Mouse (Mus musculus) erythroblast, adult 5-6 weeks (primary cell): ENCODE measurements around the gene Cep290. TPM values are rescaled to one million over a fixed set of nuclear protein-coding genes. Genes with fewer than 3 reads are reported as not detected.
A peak's percentile ranks its signal among the peaks of the same experiment; 100 is the strongest.
"Not testable (repeated sequence)": the region's sequence is repeated elsewhere in the genome, so short reads cannot be mapped to it uniquely, and the experiment has no call there.

Experiments
- ATAC-seq: replicated peaks from 2 replicates; pipeline ENCODE4 v1.8.0; 2016; ENCODE audit warnings: moderate number of reproducible peaks, mild to moderate bottlenecking, moderate TSS enrichment, inconsistent platforms; ENCODE audit not compliant: poor library complexity, low FRiP score, severe bottlenecking
- total RNA-seq, 2 experiments: library from RNA; stranded (forward) in 1 of 2; stranded (reverse) in 1 of 2; fragments of 150-400 nt in 1 of 2; fragments of 200-764, 138-1000 nt in 1 of 2; gene quantifications; 2 replicates each; pipeline versions ENCODE4 v1.2.3 to v1.2.4; 2015 to 2017; ENCODE audit warnings: low replicate concordance in 2 of 2

Cep290 gene
- total RNA-seq (2015; ENCODE audit: low replicate concordance) (8.8 and 15.5 TPM in 2 replicates), total RNA-seq (2017; ENCODE audit: low replicate concordance) (22.6 and 63.6 TPM in 2 replicates)

DNA sequence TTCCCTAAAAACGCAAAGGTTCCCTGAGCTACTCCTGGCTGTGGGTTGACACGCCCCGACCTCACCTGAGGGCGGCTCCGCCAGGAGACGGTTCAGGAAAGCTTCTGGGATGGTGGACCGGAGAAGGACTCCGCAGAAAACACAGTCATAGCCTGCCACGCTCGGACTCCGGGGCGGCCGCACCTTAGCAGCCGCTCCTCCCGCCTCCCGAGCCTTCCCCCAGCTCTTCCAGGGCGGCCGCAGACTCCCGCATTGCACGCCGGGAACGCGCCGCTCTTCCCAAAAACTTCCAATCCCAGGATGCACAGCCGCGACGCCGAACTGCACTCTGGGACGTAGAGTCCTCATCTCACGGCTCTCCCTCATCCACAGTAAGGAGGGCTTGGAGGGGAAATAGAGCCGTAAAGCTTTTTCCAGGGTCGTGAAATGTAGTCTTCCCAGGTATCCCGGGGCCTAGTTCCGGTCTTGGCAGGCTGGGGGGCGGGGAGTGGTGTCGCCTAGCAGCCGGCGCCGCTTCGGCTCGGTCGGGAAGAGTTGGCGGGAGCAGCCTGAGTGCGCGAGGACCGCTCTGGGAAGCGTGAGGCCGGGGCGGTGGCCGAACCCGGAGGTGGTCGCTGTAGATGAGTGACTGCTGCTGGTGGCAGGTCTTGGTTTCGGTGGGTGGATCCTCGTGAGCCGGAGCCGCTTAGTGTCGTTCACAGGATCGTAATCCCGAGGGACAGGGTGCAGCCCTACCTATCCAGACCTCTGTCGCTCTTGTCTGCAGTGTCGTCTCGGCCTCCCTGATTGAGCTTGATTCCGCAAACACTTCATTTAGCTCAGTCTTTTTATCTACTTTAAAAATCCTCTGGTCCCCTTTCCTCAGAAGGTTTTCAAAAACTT is at the start of gene Cep290, which contains the start of gene Tmtc3:
Gene Cep290, plus strand, starts transcription at position 462 of the 882 bp plus-strand sequence.
Gene Tmtc3, minus strand, starts transcription at position 254 of the 882 bp plus-strand sequence.
- peak; percentile 89 for ATAC-seq

DNA sequence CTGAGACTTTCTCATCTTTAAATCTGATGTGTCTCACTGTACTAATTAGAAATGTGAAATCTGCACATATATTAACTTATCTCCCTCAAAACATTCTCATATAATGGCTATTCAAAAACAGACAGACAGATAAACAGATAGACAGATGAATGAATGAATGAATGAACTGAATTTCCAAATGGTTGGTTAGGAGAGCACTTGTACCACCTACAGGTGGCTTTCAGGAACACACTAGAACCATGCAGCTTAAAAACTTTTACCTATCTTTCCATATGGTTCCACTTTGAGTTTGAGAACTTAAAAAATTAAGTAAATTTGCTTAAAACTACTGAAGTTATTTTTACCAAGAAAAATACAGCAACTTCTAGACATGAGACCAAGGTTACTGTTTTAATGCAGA is 38.0 kb upstream of the Cep290 start:
- ATAC-seq, result no peak

DNA sequence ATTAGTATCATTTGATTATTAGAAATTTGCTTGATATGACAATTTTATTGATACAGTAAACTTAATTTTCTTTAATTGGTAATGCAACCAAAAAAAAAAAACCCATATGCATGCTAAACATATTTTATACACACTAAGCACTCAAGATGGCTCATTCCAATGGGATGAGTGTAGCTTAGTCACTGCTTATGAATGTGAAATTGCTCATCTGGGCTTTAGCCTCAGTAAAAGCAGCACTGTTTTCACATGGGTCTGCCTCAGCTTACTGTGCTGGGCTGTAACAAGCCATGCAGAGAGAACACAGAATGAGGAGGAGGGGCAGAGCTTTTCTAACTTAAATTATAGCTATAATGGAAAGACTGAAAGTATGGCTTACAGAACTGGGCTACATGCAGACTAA is 26.8 kb upstream of the Cep290 start:
- ATAC-seq, result no peak

DNA sequence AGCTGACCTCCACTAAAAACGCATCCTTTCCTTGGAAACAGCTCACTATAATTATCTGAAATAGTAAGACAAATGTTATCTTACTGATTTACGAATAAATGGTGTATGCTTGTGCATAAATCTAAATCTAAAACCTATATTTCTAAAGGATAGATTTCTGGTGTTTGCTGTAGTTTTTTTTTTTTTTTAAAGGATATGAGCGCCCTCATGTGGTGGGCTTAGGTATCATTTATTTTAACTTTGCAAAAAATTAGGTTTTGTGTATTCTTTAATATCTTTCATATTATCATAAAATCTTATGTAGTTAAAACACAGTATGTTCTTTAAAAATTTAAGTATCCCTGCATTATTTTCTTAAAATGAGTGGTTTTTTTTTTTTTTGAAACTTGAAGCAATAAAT is 12.3 kb upstream of the Cep290 start:
- no peak for ATAC-seq

DNA sequence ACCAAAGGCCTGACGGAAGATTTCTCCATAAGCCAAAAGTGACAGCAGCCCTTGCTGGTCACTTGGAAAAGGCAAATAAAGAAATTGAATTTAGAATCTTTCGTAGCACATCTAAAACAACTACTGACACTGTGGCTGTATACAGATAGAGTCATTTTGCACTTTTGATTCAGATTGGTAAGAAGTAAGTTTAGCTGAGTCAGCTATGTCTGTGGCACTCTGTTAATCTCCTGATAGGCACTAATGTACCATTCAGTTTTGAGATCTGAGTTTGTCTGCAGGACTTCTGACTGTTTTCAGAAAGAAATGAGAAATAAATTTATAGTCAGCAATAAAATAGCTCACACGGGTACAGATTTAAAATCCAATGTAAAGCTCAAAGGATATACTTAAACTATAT is 7.8 kb upstream of the Cep290 start:
- no peak for ATAC-seq

DNA sequence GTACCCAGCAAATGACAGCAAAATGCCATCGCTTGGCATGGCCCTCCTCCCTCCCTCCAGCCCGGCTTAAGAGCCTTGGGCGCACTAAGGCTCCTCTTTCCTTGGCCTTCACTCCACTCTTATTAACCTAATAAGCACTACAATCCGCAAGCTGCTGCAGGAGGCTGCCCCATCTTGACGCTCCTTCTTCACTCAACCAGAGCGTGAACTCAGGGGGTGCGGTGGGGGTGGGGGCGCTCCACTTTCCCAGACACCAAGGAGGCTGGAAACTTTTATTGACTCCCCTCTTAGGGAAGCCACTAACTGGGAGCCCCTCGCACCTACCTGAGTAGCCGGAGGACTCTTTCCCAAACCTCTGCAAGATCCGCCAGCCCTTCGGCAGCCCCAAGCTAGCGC is 659 bp upstream of the Cep290 start:
- peak; percentile 51 for ATAC-seq

DNA sequence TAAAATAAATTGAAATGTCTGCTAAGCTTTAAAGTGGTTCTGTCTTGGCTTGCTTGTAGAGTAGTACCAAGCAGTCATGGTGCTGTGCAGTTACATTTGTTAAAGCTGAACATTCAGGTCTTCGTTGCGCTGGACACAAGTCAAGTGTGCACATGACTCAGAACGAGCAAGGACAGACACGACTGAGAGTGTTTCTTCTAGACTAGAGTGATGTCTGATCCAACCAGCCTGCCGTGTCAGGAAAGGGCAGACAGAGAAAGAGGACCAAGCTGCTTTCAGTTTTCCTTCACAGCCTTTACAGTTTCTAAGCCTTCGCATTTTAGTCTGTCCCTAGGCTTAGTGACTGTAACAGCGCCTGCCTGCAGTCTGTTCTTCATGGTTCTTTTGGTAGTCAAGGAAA is 4.6 kb downstream of the Cep290 start:
- no peak for ATAC-seq

DNA sequence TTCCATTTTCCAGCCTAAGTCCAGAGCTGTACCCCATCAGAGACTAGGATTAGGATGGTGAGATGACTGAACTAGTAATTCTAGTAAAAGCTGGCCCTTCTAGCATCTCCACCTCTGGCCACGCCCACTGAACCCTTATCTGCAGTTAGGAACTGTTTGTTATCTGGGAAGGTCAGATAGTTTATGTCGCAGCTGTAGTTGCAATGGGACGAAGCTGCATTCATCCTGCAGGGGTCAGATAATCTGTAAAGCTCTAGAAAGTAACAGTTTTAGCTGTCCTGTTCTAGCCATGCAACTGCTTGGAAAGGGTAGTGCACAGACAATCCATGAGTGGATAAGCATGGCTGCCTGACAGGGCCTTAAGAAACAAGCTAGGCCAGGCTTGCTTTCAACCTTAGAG is 11.0 kb downstream of the Cep290 start:
- ATAC-seq, result peak; percentile 92

DNA sequence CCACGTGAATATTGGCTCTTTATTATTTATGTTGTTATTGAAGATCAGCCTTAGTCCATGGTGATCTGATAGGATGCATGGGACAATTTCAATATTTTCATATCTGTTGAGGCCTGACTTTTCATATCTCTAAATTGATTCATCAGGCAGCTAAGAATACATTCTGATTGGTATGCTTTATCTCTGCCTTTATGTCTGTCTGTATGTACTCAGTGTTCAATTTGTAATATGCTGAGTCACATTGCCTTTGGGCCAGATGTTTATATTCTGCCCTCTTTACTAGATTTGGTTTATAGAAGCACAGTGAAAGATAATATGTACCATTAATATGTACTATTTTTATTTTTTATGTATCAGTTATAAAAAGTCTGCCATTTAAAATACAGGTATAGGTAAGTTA is 20.8 kb downstream of the Cep290 start:
- peak; percentile 60 for ATAC-seq

DNA sequence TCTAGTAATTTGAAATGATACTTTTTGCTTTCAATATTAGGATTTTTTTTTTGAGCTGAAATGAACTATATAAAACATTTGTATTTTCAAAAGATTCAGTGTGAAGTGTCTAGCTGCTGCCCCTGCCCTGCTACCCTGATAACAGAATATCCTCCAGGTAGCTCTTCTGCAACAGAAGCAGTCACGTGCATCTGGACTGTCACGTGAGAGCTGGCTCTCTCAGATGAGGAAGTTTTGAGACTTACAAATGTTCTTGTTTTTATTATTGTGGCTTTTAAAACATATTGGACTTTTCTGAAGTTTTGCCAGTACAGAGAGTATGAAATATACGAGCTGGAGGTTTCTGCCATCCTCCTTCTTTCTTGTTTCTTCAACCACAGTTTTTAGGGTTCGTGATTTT is 34.3 kb downstream of the Cep290 start:
- ATAC-seq, result no peak

DNA sequence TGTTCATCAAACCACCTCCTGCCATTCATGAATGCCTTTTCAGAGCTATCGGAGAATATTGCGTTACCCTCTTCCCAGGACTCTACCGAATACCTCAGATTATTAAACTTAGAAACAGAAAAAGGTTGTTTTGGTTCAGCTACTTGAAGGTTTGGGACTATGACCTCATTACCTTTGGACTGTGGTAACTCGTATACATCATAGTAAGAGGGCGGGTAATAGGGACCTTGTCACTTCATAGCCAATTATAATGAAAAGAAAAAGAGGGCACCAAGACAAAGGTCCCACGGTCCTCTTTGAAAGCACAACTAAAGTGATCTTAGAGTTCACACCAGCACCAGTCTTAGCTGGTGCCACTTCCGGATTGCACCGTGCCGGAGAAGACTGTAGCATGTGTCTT is 35.0 kb downstream of the Cep290 start:
- ATAC-seq, result no peak

DNA sequence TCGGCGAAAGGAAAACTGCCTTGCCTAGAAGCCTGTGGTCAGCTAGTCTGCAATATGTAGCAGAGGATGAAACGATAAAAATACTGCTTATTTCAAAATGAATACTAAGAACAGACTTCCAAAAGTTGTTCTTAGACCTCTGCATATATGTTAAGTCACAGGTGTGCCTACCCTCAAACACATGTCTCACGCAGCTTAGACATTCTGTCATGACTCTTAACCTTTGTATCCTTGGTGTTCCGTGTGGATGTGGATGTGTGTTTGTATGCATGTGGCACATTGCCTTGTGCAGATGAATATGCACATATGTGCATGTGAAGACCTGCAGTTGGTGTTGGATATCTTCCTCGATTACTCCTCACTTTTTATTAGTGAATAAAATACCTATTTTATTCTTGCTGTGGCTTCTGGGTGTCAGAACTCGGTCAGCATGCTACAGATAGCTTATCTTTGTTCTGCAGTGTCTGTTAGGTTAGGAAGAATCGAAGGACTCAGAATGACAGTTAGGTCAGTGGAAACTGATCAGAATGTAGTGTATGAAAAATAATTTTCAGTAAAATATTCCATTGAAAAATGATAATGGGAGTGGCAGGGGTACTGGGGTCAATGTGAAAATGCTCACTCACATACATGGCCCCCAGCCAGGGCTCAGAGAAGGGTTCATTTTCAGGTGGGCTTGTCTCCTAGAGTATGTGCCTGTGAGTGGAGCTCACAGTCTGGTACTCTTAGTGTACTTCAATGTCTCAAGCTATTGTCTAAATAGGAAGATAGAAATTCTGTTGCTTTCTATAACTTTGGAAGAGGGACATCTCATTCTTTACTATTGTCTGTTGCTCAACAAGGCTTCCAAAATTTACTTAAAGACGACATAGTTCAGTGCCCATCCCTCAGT is 37.4 kb downstream of the Cep290 start:
- peak; percentile 89 for ATAC-seq

DNA sequence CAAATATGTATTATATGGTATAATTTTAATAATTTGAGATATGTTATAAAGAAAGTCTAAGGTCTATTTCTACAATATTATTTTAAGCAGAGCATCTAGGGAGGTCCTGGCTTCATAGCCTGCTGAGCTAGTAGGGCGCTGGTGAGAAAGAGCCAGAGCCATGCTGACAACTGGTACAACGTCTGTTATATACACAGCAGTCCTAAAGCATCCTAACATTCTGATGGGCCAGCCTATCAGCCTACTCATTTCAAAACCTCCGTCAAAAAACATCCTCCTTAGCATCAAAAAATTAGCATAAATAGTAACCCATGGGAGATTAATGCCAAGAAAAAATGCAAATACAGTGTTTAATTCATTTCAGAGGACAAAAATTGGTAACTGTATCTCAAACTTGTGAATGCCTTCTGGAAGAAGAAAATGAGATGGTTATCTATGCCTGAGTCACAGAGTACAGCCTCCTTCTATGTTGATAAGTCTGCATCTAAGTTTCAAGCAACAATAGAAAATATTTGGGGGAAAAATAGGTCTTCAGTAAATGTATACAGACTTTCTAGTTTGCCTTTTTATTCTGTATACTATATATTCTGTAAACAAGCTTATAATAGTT is 69.3 kb downstream of the Cep290 start:
- ATAC-seq, result no peak

DNA sequence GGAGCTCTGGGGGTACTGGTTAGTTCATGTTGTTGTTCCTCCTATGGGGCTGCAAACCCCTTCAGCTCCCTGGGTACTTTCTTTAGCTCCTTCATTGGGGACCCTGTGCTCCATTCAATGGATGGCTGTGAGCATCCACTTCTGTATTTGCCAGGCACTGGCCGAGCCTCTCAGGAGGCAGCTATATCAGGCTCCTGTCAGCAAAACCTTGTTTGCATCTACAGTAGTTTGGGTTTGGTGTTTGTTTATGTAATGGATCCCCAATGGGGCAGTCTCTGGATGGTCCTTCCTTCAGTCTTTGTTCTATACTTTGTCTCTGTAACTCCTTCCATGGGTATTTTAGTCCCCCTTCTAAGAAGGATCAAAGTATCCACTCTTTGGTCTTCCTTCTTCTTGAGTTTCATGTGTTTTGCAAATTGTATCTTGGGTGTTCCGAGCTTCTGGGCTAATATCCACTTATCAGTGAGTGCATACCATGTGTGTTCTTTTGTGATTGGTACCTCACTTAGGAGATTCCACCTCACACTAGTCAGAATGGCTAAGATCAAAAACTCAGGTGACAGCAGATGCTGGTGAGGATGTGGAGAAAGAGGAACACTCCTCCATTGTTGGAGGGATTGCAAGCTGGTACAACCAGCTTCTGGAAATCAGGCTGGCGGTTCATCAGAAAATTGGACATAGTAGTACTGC is 73.0 kb downstream of the Cep290 start:
- not testable (repeated sequence) for ATAC-seq

DNA sequence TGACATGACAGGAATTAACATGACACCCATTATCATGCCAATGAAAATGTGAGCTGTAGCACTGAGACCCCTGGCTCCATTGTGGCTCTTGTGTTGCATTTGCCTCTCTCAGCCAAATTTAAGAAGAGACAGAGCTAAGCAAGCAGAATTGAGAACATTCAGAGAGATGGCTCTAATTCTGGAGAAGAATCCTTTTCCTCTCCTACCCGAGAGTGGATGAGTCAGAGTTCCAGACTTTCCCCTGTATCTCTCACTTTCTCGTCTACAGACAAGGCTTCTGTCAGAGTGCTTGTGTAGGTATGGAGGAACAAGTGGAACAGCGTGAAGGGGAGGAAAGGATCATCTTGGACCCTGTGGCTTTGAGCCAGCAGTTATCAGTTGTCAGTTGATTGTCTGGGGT is 76.8 kb downstream of the Cep290 start:
- ATAC-seq, result no peak

DNA sequence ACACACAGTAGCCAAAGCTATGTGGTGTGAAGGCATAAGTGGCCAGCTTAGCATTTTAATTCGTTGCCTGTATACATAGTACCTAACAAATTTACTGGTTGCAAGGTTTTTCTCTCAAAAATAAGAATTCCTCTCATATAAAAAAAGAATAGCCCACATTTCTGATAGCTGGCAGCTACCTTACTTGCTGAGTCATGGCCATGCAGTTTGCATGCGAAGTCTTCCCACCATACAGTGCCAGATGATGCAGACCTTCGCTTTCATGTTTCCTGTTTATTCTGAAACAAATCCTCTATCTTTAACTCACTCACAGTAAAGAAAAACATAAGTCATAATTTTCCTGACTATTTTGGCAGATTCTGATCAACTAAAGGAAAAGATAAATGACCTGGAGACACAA is 84.3 kb downstream of the Cep290 start:
- peak; percentile 76 for ATAC-seq

DNA sequence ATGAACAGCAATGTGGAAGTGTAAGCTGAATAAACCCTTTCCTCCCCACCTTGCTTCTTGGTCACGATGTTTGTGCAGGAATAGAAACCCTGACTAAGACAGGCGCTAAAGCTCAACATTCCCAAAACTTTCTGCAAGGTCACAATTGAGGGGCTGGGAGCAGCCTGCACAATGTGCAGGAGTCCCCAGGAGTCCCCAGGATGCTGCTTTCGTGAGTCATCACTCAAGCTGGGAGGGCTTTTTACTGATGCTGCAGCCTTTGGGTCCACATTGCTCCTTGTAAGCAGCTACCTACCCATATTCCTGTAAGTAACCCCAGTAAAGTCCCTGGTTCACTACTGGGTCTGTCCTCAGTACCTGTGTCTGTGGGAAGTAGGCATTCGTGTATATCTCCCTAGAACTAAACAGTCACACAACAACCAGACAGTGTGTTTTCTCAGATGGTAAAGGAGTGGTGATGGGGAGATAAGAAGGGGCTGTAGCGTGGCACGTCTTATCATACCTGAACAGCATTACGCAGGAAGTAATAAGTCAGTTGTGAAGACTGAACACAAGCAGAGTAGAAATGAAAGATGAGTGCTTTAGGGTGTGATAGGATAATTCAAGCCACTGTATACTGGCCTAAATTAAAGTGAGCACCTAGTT is 87.3 kb downstream of the Cep290 start:
- peak; percentile 71 for ATAC-seq

DNA sequence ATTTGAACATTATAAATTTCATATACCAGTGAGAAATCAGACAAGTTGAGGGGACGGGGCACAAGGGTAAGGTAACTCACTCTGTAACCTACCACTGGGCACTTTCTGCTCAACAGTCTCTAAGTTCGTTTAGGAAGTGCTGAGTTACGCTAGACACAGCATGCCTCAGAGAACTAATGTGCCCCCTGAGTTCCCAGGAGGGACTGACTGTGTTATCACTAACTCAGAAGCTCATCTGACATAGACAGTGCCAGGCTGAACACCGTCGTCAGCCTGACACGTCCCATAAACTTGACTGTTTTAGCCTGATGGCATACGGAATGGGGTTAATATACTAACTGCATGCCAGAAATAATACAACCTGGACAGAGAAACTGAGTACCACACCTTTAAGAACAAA is 87.9 kb downstream of the Cep290 start:
- no peak for ATAC-seq

DNA sequence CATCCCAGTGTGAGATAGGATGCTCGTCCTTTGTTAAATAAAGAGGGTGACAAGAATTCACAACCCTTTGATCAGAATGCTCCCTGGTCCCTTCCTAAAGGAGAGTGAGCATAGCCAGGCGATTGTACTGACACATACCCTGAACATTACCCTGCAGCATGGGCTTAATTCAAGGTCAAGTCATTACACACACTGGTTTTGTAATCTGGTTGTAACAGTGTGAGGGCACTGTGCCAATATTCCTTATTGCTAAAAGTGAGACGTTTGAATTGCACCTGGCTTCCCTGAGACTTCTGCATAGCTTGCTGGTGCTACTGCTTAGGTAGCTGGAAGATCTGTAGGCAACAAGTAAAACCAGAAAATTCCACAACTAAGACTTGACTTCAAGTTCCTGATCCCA is 96.8 kb downstream of the Cep290 start:
- no peak for ATAC-seq
